Mouse (Mus musculus) macrophage (primary cell): Measurements from ENCODE around the gene Kcnk5. TPM values are rescaled to one million over a fixed set of nuclear protein-coding genes. Genes with fewer than 3 reads are reported as not detected.

Experiments used
- H3K27ac ChIP-seq: fragments of 350-480 bp; formaldehyde crosslinking; 2 replicates; pipeline ENCODE4 v1.9.0; 2021
- H3K36me3 ChIP-seq: fragments of 350-480 bp; formaldehyde crosslinking; 2 replicates; pipeline ENCODE4 v1.9.0; 2021; ENCODE audit errors: inconsistent target
- H3K4me3 ChIP-seq: fragments of 350-480 bp; formaldehyde crosslinking; 2 replicates; pipeline ENCODE4 v1.9.0; 2021; ENCODE audit errors: inconsistent target
- H3K79me2 ChIP-seq: fragments of 350-480 bp; formaldehyde crosslinking; 2 replicates; pipeline ENCODE4 v1.9.0; 2021; ENCODE audit errors: inconsistent target
- WGBS: methylation state at CpG from one replicate; pipeline ENCODE4 v1.1.7; 2026; ENCODE audit warnings: inconsistent platforms; ENCODE audit not compliant: missing documents; 5-methylcytosine and 5-hydroxymethylcytosine counted together
- polyA plus RNA-seq: library from polyadenylated mRNA; stranded (reverse); fragments of 250-400 nt; gene quantifications from 3 replicates; pipeline ENCODE4 v1.2.4, GENCODE M21; 2018; ENCODE audit warnings: inconsistent platforms

Kcnk5 gene
- polyA plus RNA-seq, 1 experiment from 2014 or later = 0.04 TPM

GRCm38 (mm10) chr14:20093493-20093892, 88.1 kb downstream of the Kcnk5 start:
- Histone ChIP-seq H3K27ac (no peak overlapping the region), H3K79me2 (no peaks in the 10 kb centered on the region), H3K36me3 (no peaks in the 10 kb centered on the region), H3K4me3 (no peak overlapping the region)
- WGBS = 22% methylated on average over 7 of the region's 7 CpGs

Other genes with a start within 250 kb of the Kcnk5 start
- gene Gng2, start 204.2 kb downstream of the Kcnk5 start, polyA plus RNA-seq = 134 to 216 TPM (median 195 TPM) in 3 replicates
- 1.5 to 4.8 TPM (median 4.1 TPM) in 3 replicates for gene Saysd1, start 43.3 kb downstream of the Kcnk5 start, polyA plus RNA-seq
- gene Kcnk16, start 87.4 kb upstream of the Kcnk5 start, polyA plus RNA-seq = not detected in 3 replicates
- gene Nudt13, start 112.9 kb upstream of the Kcnk5 start, polyA plus RNA-seq = 14.1 to 21.2 TPM (median 17.6 TPM) in 3 replicates
- gene Ecd, start 166.3 kb upstream of the Kcnk5 start, polyA plus RNA-seq = 20.4 to 33.9 TPM (median 25.3 TPM) in 3 replicates
- 17.1 to 22.7 TPM (median 22.6 TPM) in 3 replicates for gene Fam149b, start 166.4 kb upstream of the Kcnk5 start, polyA plus RNA-seq
- gene Dnajc9, start 207.1 kb upstream of the Kcnk5 start, polyA plus RNA-seq = 18.9 to 48.0 TPM (median 43.5 TPM) in 3 replicates
- 11.6 to 27.2 TPM (median 18.7 TPM) in 3 replicates for gene Mrps16, start 211.8 kb upstream of the Kcnk5 start, polyA plus RNA-seq